Mouse (Mus musculus): Measurements from ENCODE around the gene Cpxm1.
"Not testable (repeated sequence)": the region's sequence is repeated elsewhere in the genome, so short reads cannot be mapped to it uniquely, and the experiment has no call there.

Cpxm1 gene

GRCm38 (mm10) chr2:130400046-130400445, 2.7 kb upstream of the Cpxm1 start:
- DNase-seq, result no peak

- peak; percentile 19 for DNase-seq
Observed at GRCm38 (mm10) chr2:130398091-130398490, 717 bp upstream of the Cpxm1 start.

- DNase-seq, result no peak
Observed at GRCm38 (mm10) chr2:130395696-130396095, 1.7 kb downstream of the Cpxm1 start.

- DNase-seq, result no peak
Observed at GRCm38 (mm10) chr2:130392836-130393235, 4.5 kb downstream of the Cpxm1 start.

- peak; percentile 73 for DNase-seq
Observed at GRCm38 (mm10) chr2:130390993-130391625, 6.3 kb downstream of the Cpxm1 start.

GRCm38 (mm10) chr2:130388796-130389195, 8.6 kb downstream of the Cpxm1 start:
- peak; percentile 21 for DNase-seq

- DNase-seq, result no peak
Observed at GRCm38 (mm10) chr2:130386212-130386611, 11.2 kb downstream of the Cpxm1 start.

GRCm38 (mm10) chr2:130383895-130384294, 13.5 kb downstream of the Cpxm1 start:
- DNase-seq, result peak; percentile 32

GRCm38 (mm10) chr2:130383205-130383604, 14.2 kb downstream of the Cpxm1 start:
- no peak for DNase-seq

GRCm38 (mm10) chr2:130374951-130375350, 22.4 kb downstream of the Cpxm1 start:
- no peak for DNase-seq

GRCm38 (mm10) chr2:130373026-130373425, 24.3 kb downstream of the Cpxm1 start:
- DNase-seq, result not testable (repeated sequence)

- no peak for DNase-seq
Observed at GRCm38 (mm10) chr2:130367386-130367785, 30.0 kb downstream of the Cpxm1 start.

- DNase-seq, result peak; percentile 22
Observed at GRCm38 (mm10) chr2:130365211-130366094, 31.9 kb downstream of the Cpxm1 start.

GRCm38 (mm10) chr2:130362511-130363026, 34.8 kb downstream of the Cpxm1 start:
- DNase-seq, result peak; percentile 18

GRCm38 (mm10) chr2:130358852-130359251, 38.5 kb downstream of the Cpxm1 start:
- DNase-seq, result no peak

- DNase-seq, result no peak
Observed at GRCm38 (mm10) chr2:130357551-130357950, 39.8 kb downstream of the Cpxm1 start.

GRCm38 (mm10) chr2:130353889-130354288, 43.5 kb downstream of the Cpxm1 start:
- DNase-seq, result no peak

GRCm38 (mm10) chr2:130353411-130353810, 44.0 kb downstream of the Cpxm1 start:
- no peak for DNase-seq

- no peak for DNase-seq
Observed at GRCm38 (mm10) chr2:130351758-130352339, 45.5 kb downstream of the Cpxm1 start.

- DNase-seq, result no peak
Observed at GRCm38 (mm10) chr2:130350376-130350775, 47.0 kb downstream of the Cpxm1 start.

GRCm38 (mm10) chr2:130341220-130341580, 56.2 kb downstream of the Cpxm1 start:
- DNase-seq, result no peak
